Mouse (Mus musculus): ENCODE results near the gene Gm10488. TPM values are rescaled to one million over a fixed set of nuclear protein-coding genes. Genes with fewer than 3 reads are reported as not detected.
"Not testable (repeated sequence)": the region's sequence is repeated elsewhere in the genome, so short reads cannot be mapped to it uniquely, and the experiment has no call there.

Gene Gm10488
- total RNA-seq (2014; fragmentation: Nextera tagmentation), result not detected in 2 replicates
- not detected in 2 replicates for total RNA-seq (2017)

GRCm38 (mm10) chrX:29976014-29976413 is at the start of gene Gm10488:
Gene Gm10488, plus strand, starts transcription at chrX:29976314.
- not testable (repeated sequence) for ATAC-seq (replicated peaks; ENCODE audit: poor library complexity, severe bottlenecking)

Data from granulocyte monocyte progenitor cell, adult 5-6 weeks (primary cell).